Mouse (Mus musculus) CH12.LX (cell line): ENCODE measurements around the gene Macf1.

ENCODE experiments used
- CHD1 ChIP-seq: IDR thresholded peaks from 2 replicates; pipeline ENCODE4 v1.6.1; 2012; ENCODE audit warnings: low read depth, low read length, improper control_type of control experiment, inconsistent platforms
- CTCF ChIP-seq, 2 experiments: IDR thresholded peaks in 1 of 2; conservative IDR thresholded peaks in 1 of 2; 2 replicates each; pipeline ENCODE4 v1.5.1; 2011 to 2012; ENCODE audit warnings: low read depth in 2 of 2, low read length in 2 of 2, improper control_type of control experiment in 1 of 2, inconsistent platforms in 1 of 2, mild to moderate bottlenecking in 1 of 2, moderate library complexity in 1 of 2
- E2F4 ChIP-seq: IDR thresholded peaks from 2 replicates; pipeline ENCODE4 v1.6.1; 2011; ENCODE audit warnings: low read depth, low read length, improper control_type of control experiment; ENCODE audit not compliant: insufficient replicate concordance
- EP300 ChIP-seq: IDR thresholded peaks from 2 replicates; pipeline ENCODE4 v1.6.1; 2011; ENCODE audit warnings: low read length, improper control_type of control experiment
- ETS1 ChIP-seq: conservative IDR thresholded peaks from 2 replicates; pipeline ENCODE4 v1.6.1; 2012; ENCODE audit warnings: low read depth, mild to moderate bottlenecking, inconsistent platforms, low read length, improper control_type of control experiment, moderate library complexity
- JUN ChIP-seq: IDR thresholded peaks from 2 replicates; pipeline ENCODE4 v1.6.1; 2011; ENCODE audit warnings: low read depth, mild to moderate bottlenecking, low read length, improper control_type of control experiment, moderate library complexity; ENCODE audit not compliant: insufficient read depth
- MEF2A ChIP-seq: IDR thresholded peaks from 2 replicates; pipeline ENCODE4 v1.6.1; 2014; ENCODE audit warnings: low read depth, mild to moderate bottlenecking, inconsistent platforms, low read length, improper control_type of control experiment, borderline replicate concordance
- MXI1 ChIP-seq: IDR thresholded peaks from 2 replicates; pipeline ENCODE4 v1.6.1; 2011; ENCODE audit warnings: mild to moderate bottlenecking, low read depth, low read length, improper control_type of control experiment
- PAX5 ChIP-seq: IDR thresholded peaks from 2 replicates; pipeline ENCODE4 v1.6.1; 2012; ENCODE audit warnings: low read length, inconsistent platforms, mixed read lengths
- POLR2A ChIP-seq: IDR thresholded peaks from 2 replicates; pipeline ENCODE4 v1.6.1; 2011; ENCODE audit warnings: low read depth, mild to moderate bottlenecking, improper control_type of control experiment, low read length
- TCF12 ChIP-seq: IDR thresholded peaks from 2 replicates; pipeline ENCODE4 v1.6.1; 2014; ENCODE audit warnings: low read depth, mild to moderate bottlenecking, inconsistent platforms, low read length, improper control_type of control experiment
- USF2 ChIP-seq: conservative IDR thresholded peaks from 2 replicates; pipeline ENCODE4 v1.6.1; 2011; ENCODE audit warnings: low read depth, low read length, improper control_type of control experiment
- ZKSCAN1 ChIP-seq: IDR thresholded peaks from 2 replicates; pipeline ENCODE4 v1.6.1; 2012; ENCODE audit warnings: low read depth, inconsistent platforms, low read length, improper control_type of control experiment, borderline replicate concordance

GRCm38 (mm10) chr4:123412528-123412878 is 271.7 kb downstream of the Macf1 start:
- TF ChIP-seq POLR2A (no peak), CTCF (conservative IDR thresholded peaks at IDR 0.05 in 1 of 2, IDR thresholded peaks at IDR 0.05 in 1 of 2; ENCODE audit: low read depth in 2 of 2, low read length in 2 of 2) (no peak), EP300 (no peak), JUN (no peak), USF2 (no peak), E2F4 (no peak), MXI1 (no peak), TCF12 (no peak), PAX5 (no peak), ETS1 (no peak), CHD1 (no peak), ZKSCAN1 (no peak), MEF2A (no peak)
